Mouse (Mus musculus) ES-E14 (cell line): Measurements from ENCODE around the gene Krt82.

Experiments used
- HCFC1 ChIP-seq: IDR thresholded peaks from 2 replicates; pipeline ENCODE4 v1.6.1; 2012; ENCODE audit warnings: low read length, inconsistent platforms, borderline replicate concordance; ENCODE audit not compliant: insufficient read depth
- MAFK ChIP-seq: IDR thresholded peaks from 2 replicates; pipeline ENCODE4 v1.6.1; 2014; ENCODE audit warnings: mild to moderate bottlenecking, low read depth, low read length, inconsistent platforms; ENCODE audit not compliant: insufficient read depth
- ZC3H11A ChIP-seq: IDR thresholded peaks from 2 replicates; pipeline ENCODE4 v1.6.1; 2012; ENCODE audit warnings: low read depth, mild to moderate bottlenecking, inconsistent platforms, low read length, borderline replicate concordance

DNA sequence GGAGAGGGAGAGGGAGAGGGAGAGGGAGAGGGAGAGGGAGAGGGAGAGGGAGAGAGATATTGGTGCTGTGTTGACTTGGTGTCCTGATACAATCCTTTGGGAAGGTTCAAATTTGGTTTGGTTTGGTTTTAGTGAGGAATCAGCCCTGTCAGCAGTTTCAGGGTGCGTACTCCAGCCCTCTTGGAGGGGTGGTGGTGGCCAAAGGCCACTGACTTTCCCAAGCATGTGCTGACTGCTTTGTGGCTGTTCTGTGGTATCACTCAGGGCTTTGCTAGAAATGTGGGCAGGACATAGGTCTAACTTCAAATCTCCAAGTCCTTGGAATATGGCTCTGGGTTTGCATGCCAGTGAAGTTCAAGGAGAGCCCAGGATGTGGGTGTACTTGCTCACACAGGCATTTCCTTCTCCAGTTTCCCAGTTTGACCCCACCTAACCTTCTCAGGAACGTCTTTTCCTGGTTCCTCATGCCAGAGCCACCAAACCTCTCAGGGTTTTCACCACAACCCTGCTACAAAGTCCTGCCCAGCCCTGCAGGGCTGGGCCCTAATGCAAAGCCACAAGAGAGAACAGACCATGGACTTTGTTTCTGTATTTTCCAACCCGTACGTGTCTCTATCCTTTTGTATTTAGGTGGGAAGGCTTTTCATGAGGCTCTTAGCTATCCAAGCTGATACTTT, 27.8 kb downstream of the Krt82 start:
- TF ChIP-seq MAFK = 0 out of 2 replicates have a peak, but pooled peaks have one; percentile 17
- no peak for TF ChIP-seq ZC3H11A
- TF ChIP-seq HCFC1 = no peak
